Mouse (Mus musculus) heart, adult 18-20 months (tissue): ENCODE results near the gene Pm20d1. TPM values are rescaled to one million over a fixed set of nuclear protein-coding genes. Genes with fewer than 3 reads are reported as not detected.
"Not testable (repeated sequence)": the region's sequence is repeated elsewhere in the genome, so short reads cannot be mapped to it uniquely, and the experiment has no call there.

Experiments used
- DNase-seq, 2 experiments: peaks; one replicate each; pipeline ENCODE4 v3.0.0; 2021 to 2022; ENCODE audit warnings: mixed read lengths in 1 of 2
- total RNA-seq, 2 experiments: library from RNA; stranded (reverse); gene quantifications; 2 replicates each; pipeline ENCODE4 v1.2.3; 2021

Gene Pm20d1
- total RNA-seq, 2 experiments from 2014 or later = 7.4 to 9.1 TPM

- peak in 1 of 2 experiments; percentile 33 for DNase-seq
These were observed 2.6 kb upstream of the Pm20d1 start for GRCm38 (mm10) chr1:131794591-131794990.

- no peak for DNase-seq
These were observed 2.0 kb upstream of the Pm20d1 start for GRCm38 (mm10) chr1:131795171-131795570.

DNA sequence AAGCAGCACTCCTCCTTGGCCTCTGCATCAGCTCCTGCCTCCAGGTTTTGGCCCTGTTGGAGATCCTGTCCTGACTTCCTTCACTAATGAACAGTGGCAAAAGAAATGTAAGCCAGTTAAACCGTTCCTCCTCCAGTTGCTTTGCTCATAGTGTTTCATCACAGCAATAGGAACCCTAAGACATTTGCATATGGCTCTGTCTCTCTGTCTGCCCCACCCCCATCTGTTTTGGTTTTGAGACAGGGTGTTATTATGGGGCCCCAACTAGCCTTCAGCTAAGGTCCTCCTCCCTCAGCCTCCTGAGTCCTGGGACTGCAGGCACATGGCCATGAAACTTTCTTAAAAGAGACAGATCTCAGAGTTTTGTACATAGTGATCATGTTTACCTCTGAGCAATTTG lies 2.8 kb downstream of the Pm20d1 start:
- no peak for DNase-seq

- no peak for DNase-seq
These were observed 3.9 kb downstream of the Pm20d1 start for GRCm38 (mm10) chr1:131801071-131801470.

- DNase-seq = peak; percentile 53 to 69
These were observed 5.5 kb downstream of the Pm20d1 start for GRCm38 (mm10) chr1:131802652-131803051.

DNA sequence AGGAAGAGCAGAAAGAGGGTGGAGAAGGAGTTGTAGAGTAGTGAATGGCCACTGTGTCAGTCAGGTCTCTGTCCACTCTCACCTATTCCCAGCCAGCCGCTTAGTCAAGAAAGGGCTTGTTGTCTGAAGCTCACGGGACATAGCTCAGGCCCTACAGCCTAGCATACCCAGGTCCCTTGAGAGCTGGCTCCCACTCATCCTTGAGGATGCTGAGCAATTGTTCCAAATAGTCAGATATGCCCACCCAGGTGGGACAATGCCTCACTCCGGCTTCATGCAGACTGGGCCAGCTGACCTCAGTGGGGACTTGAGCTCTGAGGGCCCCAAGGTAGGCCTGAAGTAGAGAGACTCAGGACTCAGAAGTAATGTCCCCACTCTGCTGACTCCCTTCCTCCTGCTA lies 7.0 kb downstream of the Pm20d1 start:
- DNase-seq = no peak

GRCm38 (mm10) chr1:131808986-131809385 lies 11.8 kb downstream of the Pm20d1 start:
- DNase-seq = no peak

DNA sequence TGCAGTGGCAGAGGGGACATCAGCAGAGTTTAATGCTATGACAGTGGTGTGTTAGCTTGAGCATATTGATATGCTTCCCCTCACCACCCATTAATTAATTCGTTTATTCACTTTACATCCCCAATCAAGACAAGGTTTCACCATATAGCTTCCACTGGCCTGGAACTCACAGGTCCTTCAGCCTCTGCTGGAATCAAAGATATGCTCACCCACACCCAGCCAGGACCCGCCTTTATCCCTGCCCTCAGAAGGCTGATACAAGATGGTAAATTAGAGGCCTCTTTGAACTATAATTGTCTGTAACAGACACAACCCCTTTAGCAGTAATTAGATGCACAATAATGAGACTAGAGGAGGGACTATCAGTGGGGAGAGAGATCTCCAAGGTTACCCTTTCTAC lies 12.5 kb downstream of the Pm20d1 start:
- DNase-seq = no peak

DNA sequence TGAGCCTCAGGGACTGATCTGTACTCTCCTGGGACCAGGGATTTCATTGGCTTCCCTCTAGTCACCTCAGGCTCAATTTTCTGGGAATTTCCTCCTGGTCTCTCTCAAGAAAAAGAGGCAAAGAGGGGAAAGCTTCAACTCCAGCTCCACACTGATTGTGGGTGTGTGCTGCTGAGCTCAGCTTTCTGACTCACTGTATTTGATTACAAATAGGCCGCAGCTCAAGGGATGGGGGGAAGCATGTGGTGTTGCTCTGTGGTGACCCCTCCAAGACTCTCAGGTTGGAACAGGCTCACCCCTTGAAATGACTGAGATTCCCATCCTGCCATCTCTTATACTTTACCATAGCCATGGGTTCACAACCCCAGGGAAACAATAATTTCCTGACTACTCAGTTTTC lies 14.2 kb downstream of the Pm20d1 start:
- no peak for DNase-seq

DNA sequence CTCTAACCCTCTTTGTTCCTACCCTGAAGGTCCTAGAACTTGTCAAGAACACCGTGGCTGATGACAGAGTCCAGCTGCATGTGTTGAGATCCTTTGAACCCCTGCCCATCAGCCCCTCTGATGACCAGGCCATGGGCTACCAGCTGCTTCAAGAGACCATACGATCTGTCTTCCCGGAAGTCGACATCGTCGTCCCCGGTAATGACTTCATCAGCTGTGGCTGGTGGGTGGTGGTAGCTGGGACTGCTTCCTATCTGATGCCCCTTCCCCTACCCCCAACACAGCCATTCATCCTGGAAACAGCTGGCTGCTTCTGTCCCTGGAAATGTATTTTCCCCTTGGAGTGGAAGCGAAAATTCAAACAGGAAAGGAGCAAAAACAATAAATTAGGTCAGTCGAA lies 14.8 kb downstream of the Pm20d1 start:
- DNase-seq = no peak

DNA sequence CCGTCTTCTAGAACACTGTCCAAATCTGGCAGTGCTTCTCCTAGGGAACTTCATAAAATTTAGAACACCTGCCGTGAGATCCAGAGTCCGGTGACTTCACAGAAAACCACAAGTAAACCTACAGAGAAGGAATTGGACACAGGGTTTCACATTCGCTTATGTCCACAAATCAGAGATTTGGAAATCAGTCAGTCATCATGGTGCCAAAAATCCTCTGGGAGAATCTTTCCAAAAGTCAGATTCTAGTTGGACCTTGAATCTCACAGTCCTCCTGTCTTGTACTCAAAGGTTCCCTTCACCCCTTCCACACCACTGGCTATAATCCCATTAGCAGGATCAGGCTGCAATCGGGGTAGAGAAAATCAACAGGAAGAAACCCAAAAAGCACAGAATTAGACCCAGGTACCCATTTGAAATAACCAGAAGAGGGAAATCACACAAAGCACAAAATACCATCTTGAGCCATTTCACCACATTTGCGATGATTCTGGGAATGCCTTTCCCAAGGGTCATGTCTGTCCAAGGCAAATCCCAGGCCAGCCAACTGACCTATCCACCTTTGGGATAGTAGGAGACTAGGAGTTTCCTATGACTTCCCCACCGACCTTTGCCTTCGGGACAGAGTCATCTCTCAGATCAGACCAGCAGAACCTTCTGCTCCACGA lies 15.6 kb downstream of the Pm20d1 start:
- no peak for DNase-seq

DNA sequence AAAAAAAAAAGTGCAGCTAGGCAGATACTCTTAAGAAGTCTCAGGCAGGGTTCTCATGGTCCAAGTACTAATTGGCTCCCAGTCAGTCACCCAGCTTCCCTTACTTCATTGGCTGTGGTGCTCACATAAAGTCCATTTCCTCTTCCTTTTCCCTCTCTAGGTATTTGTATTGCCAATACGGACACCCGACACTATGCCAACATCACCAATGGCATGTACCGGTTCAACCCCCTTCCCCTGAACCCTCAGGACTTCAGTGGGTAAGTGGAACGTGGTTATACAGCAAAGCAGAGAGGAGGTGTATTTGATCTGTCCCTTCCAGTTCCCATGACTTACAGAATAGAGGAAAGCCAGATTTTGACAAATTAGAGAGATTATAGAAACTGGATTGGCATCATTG lies 16.6 kb downstream of the Pm20d1 start:
- DNase-seq = no peak

DNA sequence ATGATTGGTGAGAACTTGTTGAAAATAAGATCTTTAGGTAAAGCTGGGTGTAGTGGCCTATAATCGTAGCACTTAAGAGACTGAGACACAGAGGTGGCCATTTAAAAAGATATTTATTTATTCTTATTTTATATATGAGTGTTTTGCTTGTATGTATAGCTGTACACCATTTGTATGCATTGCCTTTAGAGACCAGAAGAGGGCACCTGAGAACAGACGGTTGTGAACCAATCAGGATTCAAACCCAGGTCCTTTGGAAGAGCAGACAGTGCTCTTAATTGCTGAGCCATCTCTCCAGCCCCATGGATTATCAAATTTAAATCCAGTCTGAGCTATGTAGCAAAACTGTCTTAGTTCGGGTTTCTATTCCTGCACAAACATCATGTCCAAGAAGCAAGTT lies 17.0 kb downstream of the Pm20d1 start:
- DNase-seq = no peak

DNA sequence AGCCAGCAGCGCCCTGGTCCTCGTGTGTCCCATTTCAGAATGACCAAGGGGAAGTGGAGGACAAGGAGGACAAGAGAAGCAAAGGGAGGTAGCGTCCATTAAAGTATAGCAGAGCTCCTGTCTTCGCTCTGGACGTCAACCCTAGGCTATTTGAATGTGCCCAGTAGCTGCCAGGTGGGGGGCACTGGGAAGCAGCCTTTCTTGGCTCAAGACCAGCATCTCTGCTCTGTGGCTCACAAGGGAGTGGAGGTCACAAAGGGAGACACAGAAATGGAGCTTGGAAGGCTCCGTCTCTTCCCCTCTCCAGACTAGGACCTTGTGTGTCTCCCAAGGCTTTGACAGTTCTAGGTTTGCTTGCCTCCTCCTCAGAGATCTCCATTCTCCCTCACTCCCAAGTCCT lies 19.7 kb downstream of the Pm20d1 start:
- DNase-seq = no peak

- DNase-seq = not testable (repeated sequence)
These were observed 23.2 kb downstream of the Pm20d1 start for GRCm38 (mm10) chr1:131820353-131820752.

GRCm38 (mm10) chr1:131820887-131821328 lies 23.7 kb downstream of the Pm20d1 start:
- DNase-seq = no peak

DNA sequence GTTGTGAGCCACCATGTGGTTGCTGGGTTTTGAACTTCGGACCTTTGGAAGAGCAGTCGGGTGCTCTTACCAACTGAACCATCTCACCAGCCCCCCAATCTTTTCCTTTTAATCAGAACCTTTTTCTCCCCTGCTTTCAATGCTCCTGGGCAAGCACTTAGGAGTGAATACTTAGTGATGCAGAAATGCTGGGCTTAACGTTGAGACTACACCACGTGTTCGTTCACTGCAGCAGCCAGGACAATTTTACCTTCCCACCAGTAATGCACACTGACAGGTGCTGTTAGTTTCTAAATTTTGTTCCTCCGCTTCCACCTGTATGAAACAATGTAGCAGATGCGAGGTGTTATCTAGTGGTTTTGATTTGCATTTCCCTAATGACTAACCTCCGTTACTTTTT lies 25.1 kb downstream of the Pm20d1 start:
- no peak for DNase-seq

DNA sequence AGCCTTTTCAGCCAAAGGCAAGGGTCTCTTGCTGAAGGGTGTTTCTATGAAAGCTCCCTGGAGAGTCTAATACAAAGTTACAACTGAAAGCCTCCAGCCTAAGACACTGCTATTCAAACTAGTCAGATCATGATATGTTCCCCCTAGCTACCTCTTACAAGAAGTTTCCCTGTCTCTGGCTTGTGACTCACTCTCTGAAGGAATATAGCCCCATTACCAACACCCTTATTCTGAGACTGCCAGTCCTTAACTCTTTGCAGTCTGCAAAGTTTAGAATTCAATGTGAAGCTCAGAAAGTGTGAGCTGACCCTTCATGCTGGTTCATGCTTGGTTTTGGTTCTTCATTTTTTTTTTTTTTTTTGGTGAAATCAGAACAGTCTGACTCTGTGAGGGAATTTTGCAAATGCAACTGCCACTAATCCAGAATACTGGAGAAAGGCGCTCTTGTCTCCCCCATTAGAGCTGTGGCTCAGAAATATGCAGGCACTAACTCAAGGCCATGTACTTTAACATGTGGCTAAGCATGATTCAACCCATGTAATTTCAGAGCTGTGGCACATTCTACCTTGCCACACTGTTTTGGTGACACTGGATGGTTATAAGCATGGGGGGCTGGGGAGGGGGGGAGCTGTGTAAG lies 25.8 kb downstream of the Pm20d1 start:
- no peak for DNase-seq

DNA sequence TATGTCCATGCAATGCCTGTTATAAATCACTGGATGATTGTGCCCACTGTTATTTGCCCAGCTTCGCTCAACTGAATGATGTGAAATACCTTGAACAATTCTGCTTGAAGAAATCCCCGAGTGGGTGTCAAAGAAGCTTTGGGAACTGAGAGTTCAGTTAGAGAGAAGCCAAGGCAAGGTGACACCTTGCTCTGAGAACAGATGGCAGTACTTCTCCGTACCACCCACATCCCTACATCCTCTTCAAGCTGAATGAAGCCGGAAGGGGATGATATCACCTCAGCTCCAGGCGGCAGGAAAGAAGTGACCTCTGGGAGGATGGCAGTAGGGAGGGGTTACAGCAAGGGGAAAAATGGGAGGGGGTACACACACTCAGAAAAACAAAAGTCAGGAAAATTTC lies 26.4 kb downstream of the Pm20d1 start:
- no peak for DNase-seq

- DNase-seq = no peak
These were observed 27.5 kb downstream of the Pm20d1 start for GRCm38 (mm10) chr1:131824528-131825181.

- DNase-seq = no peak
These were observed 30.1 kb downstream of the Pm20d1 start, which contains the start of gene Slc41a1 for GRCm38 (mm10) chr1:131827207-131827786. Gene Slc41a1, plus strand, starts transcription at chr1:131827493.

DNA sequence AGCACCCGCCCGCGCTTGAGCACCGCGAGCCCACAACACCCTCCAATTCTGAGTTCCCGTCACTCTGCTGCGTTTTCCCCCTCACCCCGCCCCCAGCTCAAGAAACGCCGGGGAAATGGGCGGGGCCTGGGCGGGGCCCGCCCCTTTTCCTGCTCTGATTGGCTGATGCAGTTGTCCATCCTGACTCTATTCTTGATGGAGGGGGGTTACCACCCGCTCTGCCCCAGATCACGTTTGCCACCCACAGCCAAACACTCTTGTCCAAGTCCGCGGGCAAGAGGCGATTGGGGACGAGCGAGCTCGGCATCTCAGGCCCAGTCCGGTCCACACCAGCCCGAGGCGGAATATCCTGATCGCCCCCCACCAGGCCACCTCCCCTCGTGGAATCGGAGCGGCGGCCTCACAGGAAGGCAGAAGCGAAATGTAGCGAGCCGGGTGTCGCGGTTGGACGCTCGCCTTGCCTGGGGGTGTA lies 30.6 kb downstream of the Pm20d1 start:
- peak; percentile 95 to 98 for DNase-seq
